Mouse (Mus musculus) liver, embryonic 11.5 days (tissue): ENCODE data around the gene Asap2. TPM values are rescaled to one million over a fixed set of nuclear protein-coding genes. Genes with fewer than 3 reads are reported as not detected.

Experiments
- ATAC-seq: fragments of 200-750 bp; cut with Nextera tagmentation; replicated peaks from 2 replicates; pipeline ENCODE4 v1.8.0; 2017; ENCODE audit warnings: moderate number of reproducible peaks, mild to moderate bottlenecking, moderate TSS enrichment, moderate library complexity; ENCODE audit not compliant: low FRiP score
- DNase-seq: peaks from one replicate; pipeline ENCODE4 v3.0.0-alpha.2; 2017; ENCODE audit warnings: low spot score
- H3K27ac ChIP-seq: fragments of 300-500 bp; sonication (generic); 2 replicates; pipeline ENCODE4 v1.5.1; 2014; ENCODE audit warnings: mild to moderate bottlenecking, low read depth, low read length, control low read depth
- H3K27me3 ChIP-seq: fragments of 300-500 bp; sonication (generic); replicated peaks from 2 replicates; pipeline ENCODE4 v1.6.1; 2014; ENCODE audit warnings: low read length, mixed read lengths; ENCODE audit not compliant: control insufficient read depth, insufficient read depth
- H3K36me3 ChIP-seq: fragments of 300-500 bp; sonication (generic); 2 replicates; pipeline ENCODE4 v1.6.1; 2014; ENCODE audit warnings: mild to moderate bottlenecking, low read length, moderate library complexity, mixed read lengths; ENCODE audit not compliant: control insufficient read depth, insufficient read depth
- H3K4me1 ChIP-seq: fragments of 300-500 bp; sonication (generic); replicated peaks from 2 replicates; pipeline ENCODE4 v1.6.1; 2014; ENCODE audit warnings: low read length, mixed read lengths; ENCODE audit not compliant: control insufficient read depth, insufficient read depth
- H3K4me2 ChIP-seq: fragments of 300-500 bp; sonication (generic); 2 replicates; pipeline ENCODE4 v1.6.1; 2014; ENCODE audit warnings: mild to moderate bottlenecking, control low read depth, moderate library complexity
- H3K4me3 ChIP-seq: fragments of 300-500 bp; sonication (generic); 2 replicates; pipeline ENCODE4 v1.5.1; 2014; ENCODE audit warnings: low read depth, low read length, control low read depth
- H3K9ac ChIP-seq: fragments of 300-500 bp; sonication (generic); 2 replicates; pipeline ENCODE4 v1.6.1; 2014; ENCODE audit warnings: low read depth, low read length, control low read depth
- H3K9me3 ChIP-seq: fragments of 300-500 bp; sonication (generic); 2 replicates; pipeline ENCODE4 v1.6.1; 2016; ENCODE audit warnings: low read length, inconsistent platforms, mixed read lengths; ENCODE audit not compliant: control insufficient read depth
- WGBS: fragments of 180-500 bp; shearing (Covaris S2); extraction: QIAGEN DNeasy Blood & Tissue Kit; methylation state at CpG from one replicate; pipeline ENCODE4 v1.1.7; 2014; 5-methylcytosine and 5-hydroxymethylcytosine counted together
- polyA plus RNA-seq: library from polyadenylated mRNA; unstranded; fragments of >200 nt; fragmentation: Nextera tagmentation; extraction: Ambion mirVana; gene quantifications from 2 replicates; pipeline ENCODE4 v1.2.1, GENCODE M21; 2014

Gene Asap2
- polyA plus RNA-seq, 1 experiment from 2014 or later = 5.9 TPM

DNA sequence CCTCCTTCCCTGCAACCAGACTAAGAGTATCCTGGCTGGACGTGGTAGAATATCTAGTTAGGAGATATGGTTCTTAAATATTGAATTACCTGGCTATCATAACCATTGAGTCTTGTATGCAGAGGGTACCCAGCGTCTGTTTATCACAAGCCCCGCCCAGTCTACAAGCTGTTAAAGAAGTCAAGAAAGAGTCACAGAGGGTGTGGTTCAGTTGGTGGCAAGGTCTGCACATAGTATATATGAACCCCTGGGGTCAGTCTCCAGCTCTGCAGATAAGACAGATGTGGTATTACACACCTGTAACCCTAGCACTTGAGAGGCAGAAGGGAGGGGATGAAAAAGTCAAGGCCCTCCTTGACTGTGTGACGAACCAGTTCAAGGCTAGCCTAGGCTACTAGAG, 215.5 kb downstream of the Asap2 start:
- Histone ChIP-seq H3K4me3 (no peak overlapping the region), H3K27me3 (no peaks in the 10 kb centered on the region), H3K27ac (no peak overlapping the region), H3K4me2 (no peak overlapping the region), H3K36me3 (0 out of 2 replicates have a peak, but pooled peaks cover 4% of the 10 kb centered on the region), H3K9me3 (no peaks in the 10 kb centered on the region), H3K9ac (no peak overlapping the region), H3K4me1 (peaks cover 21% of the 10 kb centered on the region)
- WGBS = 61% methylated on average over 4 of the region's 4 CpGs
- DNase-seq (no peak), ATAC-seq (peak; percentile 74)

DNA sequence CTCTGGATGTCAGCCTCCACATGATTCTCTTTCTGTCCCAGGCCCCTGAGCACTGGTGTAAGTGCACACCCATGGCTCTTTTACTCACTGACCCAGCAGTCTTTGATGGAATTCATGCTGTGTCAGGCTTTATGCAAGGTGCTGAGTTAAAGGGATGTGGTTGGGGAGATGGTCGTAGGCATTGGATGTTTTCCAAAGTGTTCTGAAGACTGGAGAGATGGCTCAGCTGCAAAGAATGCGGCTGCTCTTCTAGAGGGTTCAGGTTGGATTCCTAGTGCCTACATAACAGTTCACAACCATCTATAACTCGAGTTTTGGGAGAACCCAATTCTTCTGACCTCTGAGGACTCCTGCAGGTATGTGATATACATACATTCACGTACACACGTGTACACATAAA, 217.2 kb downstream of the Asap2 start:
- no peak for ATAC-seq
- 88% methylated on average over 5 of the region's 5 CpGs for WGBS
- H3K4me1 ChIP-seq = peaks cover 11% of the 10 kb centered on the region; the same call in 1 of the 2 replicates

GRCm38 (mm10) chr12:21208172-21208795, 218.0 kb downstream of the Asap2 start:
- peaks cover 3% of the 10 kb centered on the region; the same call in 1 of the 2 replicates for H3K36me3 ChIP-seq
- no peaks in the 10 kb centered on the region for H3K9me3 ChIP-seq
- no peak for DNase-seq
- H3K4me1 ChIP-seq = peaks cover 11% of the 10 kb centered on the region; the same call in 1 of the 2 replicates
- no peak overlapping the region for H3K4me3 ChIP-seq
- no peaks in the 10 kb centered on the region for H3K27me3 ChIP-seq
- 72% methylated on average over 11 of the region's 11 CpGs for WGBS
- ATAC-seq = no peak
- peak overlapping the region; percentile 11; the same call in 1 of the 2 replicates for H3K27ac ChIP-seq
- no peak overlapping the region for H3K9ac ChIP-seq
- H3K4me2 ChIP-seq = no peak overlapping the region

More for the DNA sequence above, 217.2 kb downstream of the Asap2 start:
- H3K4me3 ChIP-seq = no peak overlapping the region
- 0 out of 2 replicates have a peak, but pooled peaks cover 4% of the 10 kb centered on the region for H3K36me3 ChIP-seq
- no peaks in the 10 kb centered on the region for H3K9me3 ChIP-seq
- no peak overlapping the region for H3K9ac ChIP-seq
- H3K4me2 ChIP-seq = no peak overlapping the region
- H3K27me3 ChIP-seq = no peaks in the 10 kb centered on the region
- DNase-seq = no peak
- H3K27ac ChIP-seq = no peak overlapping the region

DNA sequence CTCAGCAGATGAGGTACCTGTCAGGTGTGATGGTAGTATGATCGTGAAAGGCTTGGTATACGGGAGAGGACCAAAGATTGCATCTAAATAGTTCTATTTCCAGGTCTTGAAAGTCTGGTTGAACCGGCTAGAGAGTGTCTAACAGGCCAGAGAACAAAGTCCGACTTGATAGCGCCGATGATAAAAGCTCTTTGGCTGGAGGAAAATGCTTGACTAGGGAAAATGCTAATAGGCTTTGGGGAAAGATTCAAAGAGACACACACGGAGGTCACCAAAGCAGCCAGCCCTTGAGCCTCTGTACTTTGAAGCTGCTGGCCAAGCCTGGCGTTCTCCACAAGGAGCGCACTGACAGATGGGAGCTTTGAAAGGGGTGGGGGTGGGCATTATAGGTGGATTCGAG, 219.0 kb downstream of the Asap2 start:
- WGBS = 79% methylated on average over 10 of the region's 10 CpGs
- Histone ChIP-seq H3K27me3 (no peaks in the 10 kb centered on the region), H3K4me2 (no peak overlapping the region), H3K9me3 (no peaks in the 10 kb centered on the region), H3K9ac (no peak overlapping the region), H3K36me3 (no peaks in the 10 kb centered on the region; the same call in 1 of the 2 replicates), H3K4me1 (peaks cover 11% of the 10 kb centered on the region; the same call in 1 of the 2 replicates), H3K27ac (peak overlapping the region; percentile 30; the same call in 1 of the 2 replicates), H3K4me3 (no peak overlapping the region)
- no peak for ATAC-seq
- DNase-seq = no peak

DNA sequence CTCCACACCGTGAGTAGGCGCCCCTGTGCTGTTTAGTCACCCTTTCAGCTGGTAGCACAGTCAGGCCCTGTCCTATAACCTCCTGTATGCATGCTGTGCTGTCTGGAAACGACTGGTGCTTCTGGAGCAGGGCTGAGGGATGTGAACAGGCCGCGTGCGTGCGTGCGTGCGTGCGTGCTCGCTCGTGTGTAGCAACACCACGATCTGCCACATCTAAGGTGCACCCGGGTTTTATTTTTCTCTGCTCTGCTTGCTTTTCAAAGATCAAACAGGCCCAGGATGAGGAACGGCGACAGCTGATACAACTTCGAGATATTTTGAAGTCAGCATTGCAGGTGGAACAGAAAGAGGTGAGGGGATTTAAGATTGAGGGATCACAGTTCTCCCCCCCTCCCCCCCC, 222.6 kb downstream of the Asap2 start:
- ATAC-seq = no peak
- H3K27me3 ChIP-seq = no peaks in the 10 kb centered on the region
- no peak overlapping the region for H3K27ac ChIP-seq
- no peak overlapping the region for H3K4me2 ChIP-seq
- H3K4me1 ChIP-seq = peaks cover 6% of the 10 kb centered on the region
- DNase-seq = no peak
- no peaks in the 10 kb centered on the region for H3K9me3 ChIP-seq
- WGBS = 90% methylated on average over 17 of the region's 17 CpGs
- no peak overlapping the region for H3K9ac ChIP-seq
- H3K4me3 ChIP-seq = no peak overlapping the region
- H3K36me3 ChIP-seq = no peaks in the 10 kb centered on the region; the same call in 1 of the 2 replicates

DNA sequence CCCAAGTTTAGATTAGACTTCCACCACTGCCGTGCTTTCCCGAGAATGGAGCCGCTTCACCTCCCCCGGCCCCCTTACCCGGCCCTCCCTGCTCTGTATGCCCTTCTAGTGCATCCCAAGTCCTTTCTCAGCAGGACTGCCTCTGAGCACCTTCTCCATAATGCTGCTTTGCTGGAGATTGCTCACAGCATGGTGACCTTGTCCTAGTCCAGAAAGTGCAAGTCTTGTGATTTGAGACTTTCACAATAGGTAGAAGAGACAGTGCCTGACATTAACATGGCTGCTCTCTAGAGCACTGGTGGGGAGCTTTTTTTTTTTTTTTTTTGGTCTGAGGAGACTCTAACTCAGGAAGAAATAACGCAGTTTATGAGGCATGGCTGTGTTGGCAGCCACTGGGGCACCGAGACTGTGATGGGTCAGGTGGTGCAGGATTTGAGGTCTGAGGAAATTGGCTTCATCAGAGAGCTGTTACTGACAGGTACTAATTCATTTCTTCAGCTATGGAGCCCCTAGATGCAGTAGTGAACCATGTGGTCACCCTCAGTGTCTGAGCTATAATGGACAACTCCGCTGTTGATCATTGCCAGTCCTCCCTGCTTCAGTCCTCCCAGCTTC, 224.4 kb downstream of the Asap2 start:
- WGBS = 88% methylated on average over 8 of the region's 8 CpGs
- DNase-seq (no peak), ATAC-seq (no peak)
- H3K9me3 ChIP-seq = no peaks in the 10 kb centered on the region
- H3K4me1 ChIP-seq = peaks cover 6% of the 10 kb centered on the region; the same call in 1 of the 2 replicates
- H3K9ac ChIP-seq = no peak overlapping the region
- no peaks in the 10 kb centered on the region for H3K27me3 ChIP-seq
- no peaks in the 10 kb centered on the region; the same call in 1 of the 2 replicates for H3K36me3 ChIP-seq
- H3K4me2 ChIP-seq = no peak overlapping the region
- no peak overlapping the region for H3K27ac ChIP-seq
- H3K4me3 ChIP-seq = no peak overlapping the region

DNA sequence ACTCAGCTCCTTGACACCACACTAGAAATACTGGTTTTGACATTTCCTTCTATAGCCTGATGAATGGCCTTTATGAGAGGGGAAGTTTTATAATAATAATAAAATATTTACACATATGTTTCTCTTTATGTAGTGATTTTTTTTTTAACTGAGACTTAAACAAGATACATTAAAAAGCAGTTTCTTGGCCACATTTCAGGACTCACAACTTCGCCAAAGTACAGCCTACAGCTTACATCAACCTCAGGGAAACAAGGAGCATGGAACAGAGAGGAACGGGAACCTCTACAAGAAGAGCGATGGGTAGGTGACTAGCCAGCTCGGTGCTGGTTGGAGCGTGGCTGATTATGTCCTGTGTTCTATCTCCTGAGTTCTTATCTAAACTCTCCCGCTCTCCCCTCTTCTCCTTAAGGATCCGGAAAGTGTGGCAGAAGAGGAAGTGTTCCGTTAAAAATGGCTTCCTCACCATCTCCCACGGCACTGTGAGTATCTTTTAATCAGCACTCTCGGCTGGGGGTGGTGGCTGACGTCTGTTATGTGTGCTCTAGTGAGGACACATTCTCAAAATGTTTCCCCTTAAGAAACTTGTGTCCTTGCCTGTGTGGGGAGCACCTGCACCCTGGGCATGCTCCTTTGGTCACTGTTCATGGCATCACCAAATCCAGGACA, 227.7 kb downstream of the Asap2 start:
- no peak overlapping the region for H3K27ac ChIP-seq
- no peak for DNase-seq
- H3K4me3 ChIP-seq = no peak overlapping the region
- no peaks in the 10 kb centered on the region for H3K9me3 ChIP-seq
- no peak overlapping the region for H3K4me2 ChIP-seq
- ATAC-seq = no peak
- H3K27me3 ChIP-seq = no peaks in the 10 kb centered on the region
- peaks cover 6% of the 10 kb centered on the region; the same call in 1 of the 2 replicates for H3K4me1 ChIP-seq
- WGBS = 42% methylated on average over 11 of the region's 11 CpGs
- H3K9ac ChIP-seq = no peak overlapping the region
- no peaks in the 10 kb centered on the region; the same call in 1 of the 2 replicates for H3K36me3 ChIP-seq

GRCm38 (mm10) chr12:21220596-21220995, 230.3 kb downstream of the Asap2 start:
- 87% methylated on average over 1 of the region's 1 CpGs for WGBS
- H3K9ac ChIP-seq = no peak overlapping the region

More at GRCm38 (mm10) chr12:21220596-21220995, 230.3 kb downstream of the Asap2 start:
- Histone ChIP-seq H3K9me3 (no peaks in the 10 kb centered on the region), H3K4me3 (no peak overlapping the region), H3K4me2 (no peak overlapping the region), H3K27me3 (no peaks in the 10 kb centered on the region), H3K4me1 (peaks cover 6% of the 10 kb centered on the region), H3K36me3 (no peaks in the 10 kb centered on the region), H3K27ac (no peak overlapping the region)
- DNase-seq (no peak), ATAC-seq (no peak)
